Mouse (Mus musculus) heart, adult 9 months (tissue): ENCODE measurements around the gene Rfx5.
"Not testable (repeated sequence)": the region's sequence is repeated elsewhere in the genome, so short reads cannot be mapped to it uniquely, and the experiment has no call there.

Source experiments
- DNase-seq, 2 experiments: peaks; one replicate each; pipeline ENCODE4 v3.0.0; 2022; ENCODE audit warnings: low spot score in 2 of 2

The Rfx5 gene

GRCm38 (mm10) chr3:94935332-94935731 is 18.5 kb upstream of the Rfx5 start:
- peak; percentile 90 to 91 for DNase-seq

GRCm38 (mm10) chr3:94936147-94936546 is 17.7 kb upstream of the Rfx5 start:
- DNase-seq: not testable (repeated sequence)

- DNase-seq: not testable (repeated sequence)
Observed at GRCm38 (mm10) chr3:94937194-94937593, 16.7 kb upstream of the Rfx5 start.

GRCm38 (mm10) chr3:94940033-94940432 is 13.8 kb upstream of the Rfx5 start:
- DNase-seq: not testable (repeated sequence)

GRCm38 (mm10) chr3:94942211-94942967 is 11.5 kb upstream of the Rfx5 start:
- DNase-seq: not testable (repeated sequence)

GRCm38 (mm10) chr3:94943706-94944105 is 10.2 kb upstream of the Rfx5 start:
- not testable (repeated sequence) for DNase-seq

GRCm38 (mm10) chr3:94948066-94948614 is 5.7 kb upstream of the Rfx5 start:
- no peak for DNase-seq

GRCm38 (mm10) chr3:94949645-94950044 is 4.2 kb upstream of the Rfx5 start:
- no peak for DNase-seq

- no peak for DNase-seq
Observed at GRCm38 (mm10) chr3:94952806-94953205, 1.1 kb upstream of the Rfx5 start.

- no peak for DNase-seq
Observed at GRCm38 (mm10) chr3:94953384-94953763, 501 bp upstream of the Rfx5 start.

- no peak for DNase-seq
Observed at GRCm38 (mm10) chr3:94958295-94958694, 4.4 kb downstream of the Rfx5 start.

- no peak for DNase-seq
Observed at GRCm38 (mm10) chr3:94959871-94960270, 6.0 kb downstream of the Rfx5 start.

GRCm38 (mm10) chr3:94960322-94960721 is 6.4 kb downstream of the Rfx5 start:
- DNase-seq: no peak

GRCm38 (mm10) chr3:94964989-94965388 is 11.1 kb downstream of the Rfx5 start:
- DNase-seq: no peak

- no peak for DNase-seq
Observed at GRCm38 (mm10) chr3:94965878-94966277, 12.0 kb downstream of the Rfx5 start.

- DNase-seq: no peak
Observed at GRCm38 (mm10) chr3:94972552-94972951, 18.7 kb downstream of the Rfx5 start.

GRCm38 (mm10) chr3:94973620-94974019 is 19.7 kb downstream of the Rfx5 start:
- DNase-seq: no peak

GRCm38 (mm10) chr3:94974026-94974527 is 20.2 kb downstream of the Rfx5 start:
- DNase-seq: no peak

GRCm38 (mm10) chr3:94974528-94975422 is 20.9 kb downstream of the Rfx5 start, which contains the start of gene Pi4kb:
Gene Pi4kb, plus strand, starts transcription at chr3:94974731.
- peak; percentile 88 to 92 for DNase-seq

GRCm38 (mm10) chr3:94984312-94984711 is 30.4 kb downstream of the Rfx5 start:
- peak in 1 of 2 experiments; percentile 26 for DNase-seq

GRCm38 (mm10) chr3:94985513-94985912 is 31.6 kb downstream of the Rfx5 start:
- DNase-seq: no peak

GRCm38 (mm10) chr3:94987578-94987977 is 33.7 kb downstream of the Rfx5 start:
- peak; percentile 92 for DNase-seq
